Mouse (Mus musculus) heart, adult 2 months (tissue): ENCODE results near the gene Tmem267.
"Not testable (repeated sequence)": the region's sequence is repeated elsewhere in the genome, so short reads cannot be mapped to it uniquely, and the experiment has no call there.

Experiments used
- CTCF ChIP-seq: fragments of 200-600 bp; IDR thresholded peaks from 2 replicates; pipeline ENCODE4 v1.8.1; 2022; ENCODE audit warnings: antibody characterized with exemption, mild to moderate bottlenecking, moderate library complexity
- EP300 ChIP-seq: fragments of 200-500 bp; IDR thresholded peaks from 2 replicates; pipeline ENCODE4 v1.6.1; 2011; ENCODE audit warnings: low read depth, low read length, control low read depth; ENCODE audit not compliant: insufficient read depth
- POLR2A ChIP-seq: fragments of 200-500 bp; IDR thresholded peaks from 2 replicates; pipeline ENCODE4 v1.6.1; 2011; ENCODE audit warnings: mild to moderate bottlenecking, low read depth, low read length, control low read depth; ENCODE audit not compliant: insufficient read depth

DNA sequence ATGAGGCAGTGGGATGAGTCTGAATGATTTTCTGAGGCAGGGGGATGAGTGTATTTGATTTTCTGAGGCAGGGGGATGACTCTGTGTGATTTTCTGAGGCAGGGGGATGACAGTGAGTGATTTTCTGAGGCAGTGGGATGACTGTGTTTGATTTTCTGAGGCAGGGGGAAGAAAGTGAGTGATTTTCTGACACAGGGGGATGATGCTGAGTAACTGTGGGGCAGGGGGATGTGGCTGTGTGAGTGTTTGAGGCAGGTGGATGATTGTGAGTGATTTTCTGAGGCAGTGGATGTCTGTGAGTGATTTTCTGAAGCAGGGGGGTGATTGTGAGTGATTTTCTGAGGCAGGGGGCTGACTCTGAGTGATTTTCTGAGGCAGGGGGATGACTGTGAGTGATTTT lies 112.3 kb downstream of the Tmem267 start:
- TF ChIP-seq CTCF, POLR2A, EP300: not testable (repeated sequence)
